Comparison of ENCODE assay signal across 8 mouse cellular contexts in the genomic region with DNA sequence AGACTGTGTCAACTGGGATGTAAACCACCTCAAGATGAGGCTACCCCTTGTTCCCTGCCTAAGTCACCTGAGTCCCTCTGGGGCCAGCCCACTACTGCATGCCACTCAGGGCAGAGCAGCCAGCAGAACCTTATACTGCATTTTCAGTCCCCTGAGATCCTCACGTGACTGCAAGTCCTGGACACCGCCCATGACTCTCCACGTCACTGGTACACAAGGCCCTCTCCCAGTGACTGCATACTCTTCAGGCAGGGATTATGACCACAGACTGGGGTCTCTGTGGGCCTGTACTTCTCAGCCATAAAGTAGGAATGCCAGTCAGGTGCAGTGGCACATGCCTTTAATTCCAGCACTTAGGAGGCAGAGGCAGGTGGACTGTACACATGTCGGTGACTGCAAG.
DNase-seq lines count a peak whose midpoint lies in the region; ATAC-seq and TF ChIP-seq lines count a peak whose summit lies in the region.
"Had no signal": no experiment of that assay in that cellular context is flagged by ENCODE, and none has a peak within 500 bp of the region (broad histone marks: within the 10 kb centered on the region; RNA-seq: fewer than 3 reads in every experiment).

No protein-coding gene starts in this region.

- TF ChIP-seq CTCF in left cerebral cortex, adult 2 months (IDR thresholded peaks at IDR 0.05): no peak
- no peak for TF ChIP-seq CTCF in olfactory bulb, adult 2 months (IDR thresholded peaks at IDR 0.05; ENCODE audit: insufficient read depth, low read depth, low read length)

- H3K4me1 ChIP-seq in intestine, embryonic 16.5 days (ENCODE audit: control insufficient read depth, insufficient read depth, low read length): peaks cover 58% of the 10 kb centered on the region
- peaks cover 53% of the 10 kb centered on the region for H3K4me1 ChIP-seq in olfactory bulb, adult 2 months (ENCODE audit: control insufficient read depth, insufficient read depth, low read length)

- no peak for DNase-seq in left cerebral cortex, adult 2 months (ENCODE audit: extremely low spot score in 1 of 2, low spot score in 2 of 2)
- no peak for DNase-seq in left cerebral cortex, postnatal 4 days
- DNase-seq in frontal cortex, adult 2 months (ENCODE audit: extremely low spot score in 1 of 2, low spot score in 1 of 2): no peak

- no peak overlapping the region for H3K4me3 ChIP-seq in left cerebral cortex, adult 2 months
- H3K4me3 ChIP-seq in intestine, embryonic 16.5 days (ENCODE audit: low read length): no peak overlapping the region
- no peak overlapping the region for H3K4me3 ChIP-seq in olfactory bulb, adult 2 months (ENCODE audit: insufficient read depth, low read depth, low read length)
- H3K4me3 ChIP-seq: myocyte had no signal

- WGBS in intestine, embryonic 16.5 days: 75% methylated on average over 4 of the region's 4 CpGs
- 77% methylated on average over 4 of the region's 4 CpGs for WGBS in olfactory bulb, adult 2 months

- no peak overlapping the region for H3K4me2 ChIP-seq in intestine, embryonic 16.5 days (ENCODE audit: low read depth, low read length)

- no peak for TF ChIP-seq POLR2A in olfactory bulb, adult 2 months (IDR thresholded peaks at IDR 0.05; ENCODE audit: insufficient read depth, low read depth, low read length)

- H3K9ac ChIP-seq in intestine, embryonic 16.5 days (ENCODE audit: low read depth, low read length): no peak overlapping the region

- no peaks in the 10 kb centered on the region for H3K9me3 ChIP-seq in intestine, embryonic 16.5 days (ENCODE audit: control insufficient read depth, low read length)

- H3K27me3 ChIP-seq in intestine, embryonic 16.5 days (replicated peaks; ENCODE audit: control insufficient read depth, insufficient read depth, low read length): no peaks in the 10 kb centered on the region

- H3K27ac ChIP-seq in left cerebral cortex, adult 2 months: peak overlapping the region; percentile 20
- H3K27ac ChIP-seq in intestine, embryonic 16.5 days (ENCODE audit: low read length): no peak overlapping the region
- H3K27ac ChIP-seq in olfactory bulb, adult 2 months (ENCODE audit: insufficient read depth, low read depth, low read length): peak overlapping the region; percentile 24; the same call in 1 of the 2 replicates

- H3K36me3 ChIP-seq in intestine, embryonic 16.5 days (ENCODE audit: control insufficient read depth, insufficient read depth, low read length): no peaks in the 10 kb centered on the region

- peak; percentile 56 for ATAC-seq in erythroid progenitor cell, adult 5-6 weeks (replicated peaks; ENCODE audit: low FRiP score, poor library complexity, severe bottlenecking)
- ATAC-seq in intestine, embryonic 16.5 days: peak; percentile 55
- no peak for ATAC-seq in megakaryocyte, adult 5-6 weeks (ENCODE audit: poor library complexity, severe bottlenecking)

- intact Hi-C loops in left cerebral cortex, adult 2 months (cut with DNase I): no loop called here
- intact Hi-C loops in left cerebral cortex, postnatal 4 days (cut with DNase I): no loop called here
